Mouse (Mus musculus) adrenal gland, adult 2 months (tissue): ENCODE results near the gene Ephb2. TPM values are rescaled to one million over a fixed set of nuclear protein-coding genes. Genes with fewer than 3 reads are reported as not detected.

Experiments used
- DNase-seq: peaks from one replicate; pipeline ENCODE4 v3.0.0; 2021
- microRNA-seq, 2 experiments: library from miRNA; unstranded; fragments of <30 nt; microRNA quantifications; one replicate each; pipeline ENCODE4 v1.2.0; 2021
- polyA plus RNA-seq: library from polyadenylated mRNA; depleted of rRNA; stranded (reverse); fragments of >200 nt; gene quantifications from 2 replicates; pipeline ENCODE4 v1.2.3, GENCODE M21; 2012; rRNA removed
- total RNA-seq, 2 experiments: library from RNA; stranded (reverse); gene quantifications; 2 replicates each; pipeline ENCODE4 v1.2.3; 2021

Ephb2 gene
- total and polyA plus RNA-seq, 3 experiments: 18.1 to 101 (median 26.2) TPM

DNA sequence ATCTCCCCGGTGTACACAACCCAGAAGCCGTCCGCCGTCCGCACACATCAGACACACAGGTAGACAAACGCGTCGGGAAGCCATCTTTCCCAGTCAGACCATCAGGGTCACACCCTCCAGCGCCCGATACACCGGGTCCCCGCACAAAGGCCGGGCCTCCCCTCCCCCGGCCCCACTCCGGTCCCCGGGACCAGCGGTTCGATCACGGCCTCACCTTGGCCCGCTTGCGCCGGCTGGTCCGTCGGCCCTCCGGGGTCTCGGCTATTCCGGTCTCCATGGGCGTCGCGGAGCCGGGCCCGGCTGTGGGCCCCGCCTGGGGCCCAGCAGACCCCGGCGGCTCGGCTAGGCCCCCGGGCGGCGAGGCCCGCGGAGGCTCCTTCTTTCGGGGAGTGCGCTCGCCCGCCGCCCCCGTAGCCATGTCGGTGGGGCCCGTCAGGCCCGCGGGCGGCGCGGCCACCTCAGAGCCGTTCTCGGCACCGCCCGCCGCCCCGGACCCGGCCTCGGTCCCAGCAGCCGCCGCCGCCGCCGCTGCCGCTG, 233.7 kb downstream of the Ephb2 start:
- DNase-seq: peak; percentile 75

- DNase-seq: peak; percentile 47
These were observed 234.3 kb downstream of the Ephb2 start for GRCm38 (mm10) chr4:136601476-136601875.

- DNase-seq: no peak
These were observed 235.3 kb downstream of the Ephb2 start for GRCm38 (mm10) chr4:136600536-136600935.

- DNase-seq: no peak
These were observed 235.9 kb downstream of the Ephb2 start for GRCm38 (mm10) chr4:136599869-136600268.

DNA sequence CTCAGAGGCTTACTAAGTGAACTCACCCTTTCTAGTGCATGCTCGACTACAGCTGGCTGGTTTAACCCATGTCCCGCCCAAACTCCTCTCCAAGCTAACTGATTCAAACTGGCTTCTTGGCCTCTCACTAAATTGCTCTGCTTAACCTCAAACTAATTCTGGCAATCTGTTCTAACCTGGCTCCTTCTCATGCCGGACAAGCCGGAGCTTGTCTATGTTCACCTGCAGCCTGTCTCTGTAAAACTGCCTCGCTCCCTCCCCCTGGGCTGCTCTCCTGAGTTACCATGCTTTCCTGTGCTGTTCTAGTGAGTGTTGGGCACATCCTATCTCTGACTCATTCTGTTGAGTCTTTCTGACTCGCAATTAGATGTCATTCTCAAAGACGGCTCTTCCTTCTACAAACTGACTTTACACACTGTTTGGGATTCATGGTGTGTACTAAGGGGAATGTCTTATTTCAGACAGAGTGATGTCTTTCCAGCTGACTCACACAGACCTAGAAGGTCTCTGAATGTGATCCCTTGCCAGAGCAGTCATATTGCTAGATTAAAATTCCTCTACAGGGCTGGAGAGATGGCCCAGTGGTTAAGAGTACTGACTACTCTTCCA, 237.4 kb downstream of the Ephb2 start:
- peak; percentile 35 for DNase-seq

Small RNAs within 50 kb of the gene (microRNA-seq; reads per million reads assigned to microRNA genes)
- 0 reads per million in 2 experiments for gene Gm22180

Other genes with a start within 250 kb of the Ephb2 start
- 10 to 100 TPM; 37.5 to 42.5 TPM for gene Kdm1a, start 233.3 kb downstream of the Ephb2 start, total RNA-seq
- 12.0 and 12.4 TPM in 2 replicates for gene Kdm1a, start 233.3 kb downstream of the Ephb2 start, polyA plus RNA-seq
- gene Tex46, start 225.6 kb downstream of the Ephb2 start, total RNA-seq: not detected
- not detected in 2 replicates for gene Tex46, start 225.6 kb downstream of the Ephb2 start, polyA plus RNA-seq
- gene Lactbl1, start 213.4 kb downstream of the Ephb2 start, total RNA-seq: not detected
- 0.06 TPM in 1 of 2 replicates, not detected in the other for gene Lactbl1, start 213.4 kb downstream of the Ephb2 start, polyA plus RNA-seq
- gene C1qb, start 50.2 kb upstream of the Ephb2 start, total RNA-seq: 10 to 100 TPM; 62.5 to 82.8 TPM
- gene C1qb, start 50.2 kb upstream of the Ephb2 start, polyA plus RNA-seq: 95.5 and 110 TPM in 2 replicates
- 10 to 100 TPM; 49.0 to 62.2 TPM for gene C1qc, start 57.1 kb upstream of the Ephb2 start, total RNA-seq
- gene C1qc, start 57.1 kb upstream of the Ephb2 start, polyA plus RNA-seq: 195 and 204 TPM in 2 replicates
- 10 to 100 TPM; 57.5 to 79.1 TPM for gene C1qa, start 62.8 kb upstream of the Ephb2 start, total RNA-seq
- 94.7 and 109 TPM in 2 replicates for gene C1qa, start 62.8 kb upstream of the Ephb2 start, polyA plus RNA-seq
- gene Epha8, start 120.8 kb upstream of the Ephb2 start, total RNA-seq: under 1 TPM; 0.12 to 0.55 TPM
- gene Epha8, start 120.8 kb upstream of the Ephb2 start, polyA plus RNA-seq: 0.48 and 0.49 TPM in 2 replicates
- 10 to 100 TPM; 10.3 to 12.2 TPM for gene Zbtb40, start 212.8 kb upstream of the Ephb2 start, total RNA-seq
- gene Zbtb40, start 212.8 kb upstream of the Ephb2 start, polyA plus RNA-seq: 9.7 and 10.8 TPM in 2 replicates